Mouse (Mus musculus) E14TG2a.4 (cell line): ENCODE results near the gene Ccn1.

ENCODE experiments used
- CTCF ChIP-seq: conservative IDR thresholded peaks from 2 replicates; pipeline ENCODE4 v1.5.1; 2014; ENCODE audit warnings: low read length
- NANOG ChIP-seq: IDR thresholded peaks from 2 replicates; pipeline ENCODE4 v1.6.1; 2014; ENCODE audit warnings: borderline replicate concordance, low read length, mixed read lengths
- POU5F1 ChIP-seq: IDR thresholded peaks from 2 replicates; pipeline ENCODE4 v1.6.1; 2014; ENCODE audit warnings: low read length, borderline replicate concordance

- no peak for TF ChIP-seq CTCF
- no peak for TF ChIP-seq NANOG
- TF ChIP-seq POU5F1: no peak
Observed at GRCm38 (mm10) chr3:145652322-145653131, 2.7 kb upstream of the Ccn1 start.
